12 mouse cellular contexts compared by ENCODE assay signal in genomic region chr10:109758921-109759600, GRCm38 (mm10).
DNase-seq lines count a peak whose midpoint lies in the region; ATAC-seq and TF ChIP-seq lines count a peak whose summit lies in the region.
"Had no signal": no experiment of that assay in that cellular context is flagged by ENCODE, and none has a peak within 500 bp of the region (broad histone marks: within the 10 kb centered on the region; RNA-seq: fewer than 3 reads in every experiment).

No protein-coding gene starts in this region.

- H3K4me1 ChIP-seq in hindbrain, embryonic 14.5 days (replicated peaks; ENCODE audit: control insufficient read depth, insufficient read depth, low read length), result no peaks in the 10 kb centered on the region
- no peaks in the 10 kb centered on the region for H3K4me1 ChIP-seq in hindbrain, embryonic 10.5 days (replicated peaks)
- no peaks in the 10 kb centered on the region for H3K4me1 ChIP-seq in hindbrain, postnatal 0 days (ENCODE audit: insufficient read depth, low read length)
- H3K4me1 ChIP-seq: intestine, embryonic 15.5 days; limb, embryonic 13.5 days had no signal

- peak; percentile 55; the same call in 1 of the 2 replicates for ATAC-seq in hindbrain, embryonic 14.5 days (ENCODE audit: low FRiP score)
- ATAC-seq in hindbrain, postnatal 0 days, result no peak
- ATAC-seq: intestine, embryonic 15.5 days had no signal

- intact Hi-C loops in heart, postnatal 14 days (cut with DNase I), result no loop called here

- H3K36me3 ChIP-seq in hindbrain, embryonic 14.5 days (replicated peaks; ENCODE audit: control insufficient read depth, insufficient read depth), result 0 out of 2 replicates have a peak, but pooled peaks cover 6% of the 10 kb centered on the region
- no peaks in the 10 kb centered on the region for H3K36me3 ChIP-seq in hindbrain, embryonic 10.5 days
- no peaks in the 10 kb centered on the region for H3K36me3 ChIP-seq in hindbrain, postnatal 0 days (ENCODE audit: insufficient read depth, low read length)
- H3K36me3 ChIP-seq: intestine, embryonic 15.5 days; limb, embryonic 13.5 days had no signal

- H3K27ac ChIP-seq in hindbrain, embryonic 14.5 days, result no peak overlapping the region
- no peak overlapping the region for H3K27ac ChIP-seq in hindbrain, embryonic 10.5 days
- no peak overlapping the region for H3K27ac ChIP-seq in hindbrain, postnatal 0 days
- H3K27ac ChIP-seq: intestine, embryonic 15.5 days; limb, embryonic 13.5 days had no signal

- H3K9me3 ChIP-seq in hindbrain, embryonic 14.5 days (ENCODE audit: control insufficient read depth, low read length), result no peaks in the 10 kb centered on the region
- no peaks in the 10 kb centered on the region for H3K9me3 ChIP-seq in hindbrain, embryonic 10.5 days
- no peaks in the 10 kb centered on the region for H3K9me3 ChIP-seq in hindbrain, postnatal 0 days (ENCODE audit: low read length)
- H3K9me3 ChIP-seq: intestine, embryonic 15.5 days; limb, embryonic 13.5 days had no signal

- no peak for DNase-seq in hindbrain, embryonic 14.5 days (ENCODE audit: low spot score)
- DNase-seq in hindbrain, embryonic 10.5 days (ENCODE audit: low spot score), result no peak
- peak; percentile 9 for DNase-seq in ZHBTc4 (ENCODE audit: low read depth, low spot score)
- DNase-seq in cerebellum, adult 18-20 months, result peak; percentile 34 to 60
- peak; percentile 37 for DNase-seq in hindbrain, postnatal 0 days (ENCODE audit: low spot score)
- no peak for DNase-seq in lung, postnatal 14 days
- DNase-seq in heart, postnatal 14 days, result no peak
- no peak for DNase-seq in adrenal gland, postnatal 36 days
- DNase-seq: kidney, postnatal 25 days; lung, embryonic 14.5 days had no signal

- H3K4me2 ChIP-seq in hindbrain, embryonic 14.5 days (replicated peaks), result no peak overlapping the region
- H3K4me2 ChIP-seq in hindbrain, postnatal 0 days (ENCODE audit: low read depth, low read length), result no peak overlapping the region
- H3K4me2 ChIP-seq: intestine, embryonic 15.5 days; limb, embryonic 13.5 days; lung, embryonic 14.5 days had no signal

- no peak for TF ChIP-seq CTCF in hindbrain, postnatal 0 days (IDR thresholded peaks at IDR 0.05; ENCODE audit: low read depth)

- H3K4me3 ChIP-seq in hindbrain, embryonic 14.5 days (replicated peaks; ENCODE audit: low read length), result no peak overlapping the region
- no peak overlapping the region for H3K4me3 ChIP-seq in hindbrain, embryonic 10.5 days
- H3K4me3 ChIP-seq in hindbrain, postnatal 0 days (ENCODE audit: low read length), result no peak overlapping the region
- H3K4me3 ChIP-seq: intestine, embryonic 15.5 days; limb, embryonic 13.5 days had no signal

- no peak overlapping the region for H3K9ac ChIP-seq in hindbrain, embryonic 14.5 days
- H3K9ac ChIP-seq in hindbrain, postnatal 0 days (replicated peaks; ENCODE audit: low read length), result no peak overlapping the region
- H3K9ac ChIP-seq: intestine, embryonic 15.5 days; limb, embryonic 13.5 days; lung, embryonic 14.5 days had no signal

- no peaks in the 10 kb centered on the region for H3K27me3 ChIP-seq in hindbrain, embryonic 14.5 days (ENCODE audit: control insufficient read depth, insufficient read depth, low read length)
- H3K27me3 ChIP-seq in hindbrain, embryonic 10.5 days (ENCODE audit: insufficient read depth, poor library complexity, severe bottlenecking), result no peaks in the 10 kb centered on the region
- no peaks in the 10 kb centered on the region for H3K27me3 ChIP-seq in hindbrain, postnatal 0 days (ENCODE audit: insufficient read depth, low read length)
- H3K27me3 ChIP-seq: intestine, embryonic 15.5 days; limb, embryonic 13.5 days had no signal

- WGBS in hindbrain, embryonic 14.5 days, result 66% methylated on average over 17 of the region's 17 CpGs
- 86% methylated on average over 17 of the region's 17 CpGs for WGBS in hindbrain, embryonic 10.5 days
- WGBS in hindbrain, postnatal 0 days, result 65% methylated on average over 17 of the region's 17 CpGs

Comparison
In these comparisons a context has a peak if more than half of its experiments do, and no peak if none do; other contexts are left out.
1. DNase-seq: peak in ZHBTc4 (single experiment), cerebellum, adult 18-20 months (2 of 2) and hindbrain, postnatal 0 days (single experiment); none in hindbrain, embryonic 14.5 days (single experiment), hindbrain, embryonic 10.5 days (single experiment), lung, postnatal 14 days (single experiment), heart, postnatal 14 days (0 of 2) and adrenal gland, postnatal 36 days (0 of 2).